Mouse (Mus musculus) splenic B cell, adult 2 months (primary cell): ENCODE measurements around the gene Rbm26.

Experiments used
- DNase-seq: peaks from one replicate; pipeline ENCODE4 v3.0.0-alpha.2; 2011; ENCODE audit warnings: low read depth, low spot score
- H3K27me3 ChIP-seq: 2 replicates; pipeline ENCODE4 v1.6.1; 2012; ENCODE audit warnings: mild to moderate bottlenecking, low read length, moderate library complexity, mixed read lengths; ENCODE audit not compliant: control insufficient read depth, poor library complexity, insufficient read depth, severe bottlenecking
- H3K36me3 ChIP-seq: 2 replicates; pipeline ENCODE4 v1.6.1; 2012; ENCODE audit warnings: mild to moderate bottlenecking, low read length, moderate library complexity, mixed read lengths; ENCODE audit not compliant: control insufficient read depth, poor library complexity, insufficient read depth, severe bottlenecking

The Rbm26 gene

GRCm38 (mm10) chr14:105177238-105177693 lies at the start of gene Rbm26:
Gene Rbm26 (minus strand): TSS chr14:105177327.
- peak; percentile 97 for DNase-seq
- Histone ChIP-seq H3K27me3 (no peaks in the 10 kb centered on the region), H3K36me3 (no peaks in the 10 kb centered on the region)

- H3K27me3 ChIP-seq, result no peaks in the 10 kb centered on the region
- DNase-seq, result peak; percentile 3
- no peaks in the 10 kb centered on the region for H3K36me3 ChIP-seq
These were observed 48.7 kb upstream of the Rbm26 start for GRCm38 (mm10) chr14:105225790-105226189.

DNA sequence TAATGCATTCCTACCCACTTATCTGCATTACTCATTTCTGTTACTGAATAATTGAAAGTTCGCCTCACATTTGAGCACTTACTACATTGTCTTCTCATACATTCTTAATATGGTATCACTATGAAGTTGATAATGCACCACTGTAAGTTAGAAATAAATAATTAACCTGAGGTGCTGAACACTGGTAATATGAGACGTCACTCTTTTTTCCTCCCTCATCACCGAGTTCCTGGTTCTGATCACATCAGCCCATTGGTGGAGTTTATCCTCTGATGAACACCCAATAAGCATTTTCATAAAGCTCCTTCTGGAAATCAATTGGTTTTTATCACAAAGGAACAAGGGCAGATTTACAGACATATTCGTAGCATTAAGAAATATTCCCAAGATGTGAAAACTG lies 45.1 kb upstream of the Rbm26 start:
- Histone ChIP-seq H3K27me3 (no peaks in the 10 kb centered on the region), H3K36me3 (no peaks in the 10 kb centered on the region)
- no peak for DNase-seq

- no peak for DNase-seq
- Histone ChIP-seq H3K27me3 (no peaks in the 10 kb centered on the region), H3K36me3 (no peaks in the 10 kb centered on the region)
These were observed 42.6 kb upstream of the Rbm26 start for GRCm38 (mm10) chr14:105219525-105220376.

DNA sequence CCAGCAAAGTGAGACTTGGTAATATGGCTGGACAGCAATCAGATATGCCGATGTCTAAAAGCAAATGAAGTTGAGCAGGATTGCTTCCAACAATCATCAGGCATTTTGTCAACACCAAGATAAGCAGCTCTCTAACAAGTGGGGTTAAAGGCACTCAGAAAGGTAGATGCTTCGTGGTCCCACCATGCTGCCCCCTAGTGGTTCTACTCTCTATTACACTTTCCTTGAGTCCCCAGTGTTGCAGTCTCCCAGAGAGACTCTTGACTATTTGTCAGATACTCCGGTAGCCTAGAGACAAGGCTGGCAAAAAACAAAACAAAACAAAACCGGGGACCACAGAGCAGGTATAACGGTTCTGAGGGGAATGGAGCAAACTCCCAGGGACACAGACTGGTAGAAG lies 21.3 kb upstream of the Rbm26 start:
- no peaks in the 10 kb centered on the region for H3K27me3 ChIP-seq
- H3K36me3 ChIP-seq, result no peaks in the 10 kb centered on the region
- peak; percentile 70 for DNase-seq

DNA sequence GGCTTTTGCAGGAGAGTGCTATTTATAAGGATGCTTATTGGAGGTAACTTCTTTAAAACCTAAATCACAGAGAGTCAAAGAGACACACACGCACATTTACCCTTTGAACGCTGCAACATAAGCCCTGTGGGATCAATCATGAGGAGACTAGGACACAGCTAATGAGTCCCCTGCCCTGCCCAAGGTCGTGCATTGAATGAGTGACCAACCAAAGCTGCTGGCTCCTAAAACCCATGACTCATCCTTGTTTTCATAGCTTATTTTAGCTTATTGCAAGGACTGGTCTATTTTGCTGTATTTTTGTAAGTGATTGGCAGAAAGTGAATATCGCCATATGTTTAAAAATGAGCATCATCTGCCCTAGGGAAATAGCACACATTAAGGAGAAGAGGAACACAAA lies 17.6 kb upstream of the Rbm26 start:
- DNase-seq, result no peak
- Histone ChIP-seq H3K36me3 (no peaks in the 10 kb centered on the region), H3K27me3 (no peaks in the 10 kb centered on the region)

GRCm38 (mm10) chr14:105184866-105185265 lies 7.7 kb upstream of the Rbm26 start:
- peak; percentile 48 for DNase-seq
- no peaks in the 10 kb centered on the region for H3K27me3 ChIP-seq
- no peaks in the 10 kb centered on the region for H3K36me3 ChIP-seq

GRCm38 (mm10) chr14:105182786-105183185 lies 5.7 kb upstream of the Rbm26 start:
- peak; percentile 28 for DNase-seq
- Histone ChIP-seq H3K27me3 (no peaks in the 10 kb centered on the region), H3K36me3 (no peaks in the 10 kb centered on the region)

- Histone ChIP-seq H3K36me3 (no peaks in the 10 kb centered on the region), H3K27me3 (no peaks in the 10 kb centered on the region)
- DNase-seq, result no peak
These were observed 2.6 kb upstream of the Rbm26 start for GRCm38 (mm10) chr14:105179733-105180132.

DNA sequence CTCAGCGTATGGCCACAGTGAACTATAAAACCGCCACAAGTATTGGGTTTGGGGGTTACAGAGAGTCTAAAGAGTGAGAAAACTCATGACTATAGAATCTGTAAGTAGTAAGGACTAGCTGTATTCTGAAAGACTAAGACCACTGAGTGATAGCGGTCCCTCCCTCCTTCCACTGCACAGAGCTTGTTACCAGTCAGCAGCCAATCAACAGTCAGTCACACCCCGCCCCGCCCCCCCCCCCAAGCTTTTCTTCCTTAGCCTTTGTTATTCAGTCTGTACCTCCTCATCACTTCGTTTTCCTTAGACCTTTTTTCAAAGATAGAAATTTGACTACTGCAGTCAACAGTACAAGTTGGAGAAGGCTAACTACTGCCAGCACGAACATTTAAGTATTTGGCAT lies 1.9 kb upstream of the Rbm26 start:
- no peaks in the 10 kb centered on the region for H3K27me3 ChIP-seq
- DNase-seq, result no peak
- no peaks in the 10 kb centered on the region for H3K36me3 ChIP-seq

DNA sequence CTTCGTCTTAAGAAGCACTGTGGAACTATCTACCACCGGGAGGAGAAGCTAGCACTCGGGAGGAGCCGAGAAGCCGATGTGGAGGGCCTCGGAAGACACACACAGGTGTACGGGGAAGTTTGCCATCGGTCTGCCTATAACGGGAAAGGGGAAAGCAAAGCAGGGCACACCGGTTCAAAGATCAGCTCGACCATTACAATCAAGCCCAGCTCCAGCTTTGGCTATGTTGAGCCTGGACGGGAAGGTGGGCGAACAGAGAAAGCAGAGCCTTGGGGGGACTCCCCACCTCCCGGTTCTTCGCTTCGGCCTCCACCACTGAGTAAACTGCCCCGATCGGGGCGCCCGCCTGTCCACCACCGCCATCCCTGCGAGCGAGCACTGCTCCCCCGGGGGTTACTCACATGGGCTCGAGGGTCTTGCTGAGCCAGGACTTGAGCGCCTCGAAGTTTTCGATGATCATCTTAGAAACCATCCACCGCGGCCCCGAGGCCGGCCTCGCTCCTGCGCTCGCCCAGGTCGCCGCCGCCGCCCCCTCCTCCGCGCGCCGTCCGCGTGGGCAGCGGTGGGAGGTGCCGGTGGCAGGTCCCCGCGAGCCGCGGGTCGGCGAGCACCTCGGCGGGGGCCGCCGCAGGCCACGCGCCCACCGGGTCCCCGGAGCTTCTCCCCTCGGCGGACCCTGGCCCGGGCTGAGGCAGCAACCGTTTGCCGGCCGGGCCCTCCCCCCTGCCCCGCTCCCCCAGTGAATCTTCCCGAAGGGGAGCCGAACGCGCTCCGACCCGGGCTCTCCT lies 552 bp downstream of the Rbm26 start:
- H3K27me3 ChIP-seq, result no peaks in the 10 kb centered on the region
- DNase-seq, result peak; percentile 39
- no peaks in the 10 kb centered on the region for H3K36me3 ChIP-seq

- no peak for DNase-seq
- Histone ChIP-seq H3K36me3 (no peaks in the 10 kb centered on the region), H3K27me3 (no peaks in the 10 kb centered on the region)
These were observed 9.9 kb downstream of the Rbm26 start for GRCm38 (mm10) chr14:105167181-105167580.

GRCm38 (mm10) chr14:105164793-105165192 lies 12.3 kb downstream of the Rbm26 start:
- Histone ChIP-seq H3K27me3 (no peaks in the 10 kb centered on the region), H3K36me3 (no peaks in the 10 kb centered on the region)
- DNase-seq, result peak; percentile 54

- H3K36me3 ChIP-seq, result peaks cover 4% of the 10 kb centered on the region; the same call in 1 of the 2 replicates
- DNase-seq, result no peak
- H3K27me3 ChIP-seq, result no peaks in the 10 kb centered on the region
These were observed 15.8 kb downstream of the Rbm26 start for GRCm38 (mm10) chr14:105161334-105161733.

- Histone ChIP-seq H3K27me3 (no peaks in the 10 kb centered on the region), H3K36me3 (peaks cover 7% of the 10 kb centered on the region; the same call in 1 of the 2 replicates)
- DNase-seq, result no peak
These were observed 18.6 kb downstream of the Rbm26 start for GRCm38 (mm10) chr14:105158526-105158925.
